Mouse (Mus musculus) bone marrow, adult 2 months (tissue): Measurements from ENCODE around the gene Cpt2.

ENCODE experiments used
- CTCF ChIP-seq: fragments of 200-500 bp; IDR thresholded peaks from 2 replicates; pipeline ENCODE4 v1.5.1; 2011; ENCODE audit warnings: low read length, control low read depth; ENCODE audit not compliant: control insufficient read depth, insufficient read depth
- POLR2A ChIP-seq: fragments of 200-500 bp; IDR thresholded peaks from 2 replicates; pipeline ENCODE4 v1.6.1; 2011; ENCODE audit warnings: low read depth, mild to moderate bottlenecking, control low read depth, low read length, borderline replicate concordance; ENCODE audit not compliant: control insufficient read depth

GRCm38 (mm10) chr4:107938124-107938523 is 14.7 kb upstream of the Cpt2 start:
- no peak for TF ChIP-seq CTCF
- no peak for TF ChIP-seq POLR2A
